Mouse (Mus musculus) urinary bladder, postnatal 36 days (tissue): ENCODE data around the gene Lgr4.
"Not testable (repeated sequence)": the region's sequence is repeated elsewhere in the genome, so short reads cannot be mapped to it uniquely, and the experiment has no call there.

ENCODE experiments used
- DNase-seq, 2 experiments: peaks; one replicate each; pipeline ENCODE4 v3.0.0; 2022; ENCODE audit warnings: low spot score in 2 of 2, mixed read lengths in 1 of 2

The Lgr4 gene

DNA sequence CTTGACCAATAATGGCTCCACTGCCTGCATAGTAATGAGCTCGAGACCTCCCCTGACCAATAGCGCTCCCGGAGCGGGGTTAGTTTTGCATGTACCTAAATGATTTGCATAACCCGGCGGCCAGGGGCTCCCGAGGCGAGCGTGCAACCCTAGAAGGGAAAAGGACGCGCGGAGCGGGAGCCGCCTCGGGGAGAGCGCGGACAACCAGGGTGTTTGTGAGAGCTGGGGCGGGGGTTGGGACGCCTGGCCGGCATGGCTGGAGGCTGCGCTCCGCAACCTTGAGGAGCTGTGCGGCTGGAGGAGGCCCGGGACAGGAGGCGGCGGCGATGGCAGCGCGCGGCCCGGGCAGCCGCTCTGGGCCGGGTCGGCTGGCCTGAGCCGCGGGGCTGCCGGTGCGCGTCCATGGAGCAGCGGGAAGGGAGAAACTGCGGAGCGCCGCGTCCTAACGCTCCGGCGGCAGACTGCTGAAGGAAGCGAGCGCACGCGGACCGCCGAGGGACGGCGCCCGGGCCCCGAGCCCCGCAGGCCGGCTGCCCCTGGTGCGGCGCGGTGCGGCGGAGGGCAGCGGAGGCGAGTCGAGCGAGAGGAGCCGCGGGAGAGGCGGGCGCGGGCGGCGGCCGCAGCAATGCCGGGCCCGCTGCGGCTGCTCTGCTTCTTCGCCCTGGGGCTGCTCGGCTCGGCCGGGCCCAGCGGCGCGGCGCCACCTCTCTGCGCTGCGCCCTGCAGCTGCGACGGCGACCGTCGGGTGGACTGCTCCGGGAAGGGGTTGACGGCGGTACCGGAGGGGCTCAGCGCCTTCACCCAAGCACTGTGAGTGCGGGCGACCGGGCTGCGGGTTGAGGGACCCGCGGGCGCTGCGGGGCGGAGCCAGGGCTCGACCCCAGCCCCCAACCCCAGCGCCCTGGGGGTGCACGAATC is at the start of gene Lgr4:
Gene Lgr4 (plus strand): TSS at position 152 of the 918 bp plus-strand sequence.
- peak; percentile 95 to 97 for DNase-seq

DNA sequence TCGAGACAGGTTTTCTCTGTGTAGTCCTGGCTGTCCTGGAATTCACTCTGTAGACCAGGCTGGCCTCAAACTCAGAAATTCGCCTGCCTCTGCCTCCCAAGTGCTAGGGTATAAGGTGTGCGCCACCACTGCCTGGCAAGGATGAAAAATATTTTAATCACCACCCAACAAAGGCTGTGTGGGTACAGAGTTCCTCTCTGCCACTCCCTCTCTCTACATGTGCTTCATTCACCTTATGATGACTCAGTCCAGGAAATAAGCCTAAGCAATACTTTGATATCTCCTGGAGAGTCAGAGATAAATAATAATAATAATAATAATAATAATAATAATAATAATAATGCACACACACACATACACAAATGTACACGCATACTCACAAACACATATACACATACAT is 38.0 kb upstream of the Lgr4 start:
- not testable (repeated sequence) for DNase-seq

DNA sequence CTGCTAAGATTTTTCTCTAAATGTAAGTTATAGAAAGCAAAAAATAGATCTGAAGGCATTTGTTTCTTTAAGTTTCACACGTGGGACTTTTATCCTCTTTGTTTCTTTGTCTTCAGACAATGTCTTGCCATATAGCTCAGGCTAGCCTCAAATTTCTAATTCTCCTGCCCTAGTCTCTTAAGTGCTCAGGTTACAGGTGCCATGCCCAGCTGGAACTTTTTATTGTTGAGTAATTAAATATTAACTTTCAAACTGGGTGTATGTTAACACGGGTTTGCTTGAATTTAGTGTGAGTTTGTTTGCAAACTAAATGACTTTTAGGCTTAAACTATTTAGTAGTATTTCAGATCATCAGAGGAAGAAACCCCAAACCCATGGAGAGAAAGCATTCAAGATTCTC is 36.3 kb upstream of the Lgr4 start:
- DNase-seq = no peak

DNA sequence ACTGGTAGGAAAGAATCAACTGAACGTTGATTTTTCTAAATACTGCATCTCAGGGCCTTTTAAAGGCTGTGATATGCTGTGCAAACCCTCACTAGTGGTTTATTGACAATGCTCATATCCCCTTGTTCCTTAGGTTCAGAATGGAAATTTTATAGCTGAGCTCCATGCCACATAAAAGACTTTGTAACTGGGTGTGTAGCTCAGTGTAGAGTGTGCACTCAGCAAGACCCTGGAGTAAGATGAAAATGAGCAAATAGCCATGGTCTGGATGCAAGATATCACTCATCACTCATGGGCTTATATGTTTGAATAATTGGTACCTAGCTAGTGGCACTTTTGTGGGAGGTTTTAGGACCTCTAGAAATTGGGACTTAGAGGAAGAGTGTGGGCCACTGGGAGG is 35.8 kb upstream of the Lgr4 start:
- no peak for DNase-seq

DNA sequence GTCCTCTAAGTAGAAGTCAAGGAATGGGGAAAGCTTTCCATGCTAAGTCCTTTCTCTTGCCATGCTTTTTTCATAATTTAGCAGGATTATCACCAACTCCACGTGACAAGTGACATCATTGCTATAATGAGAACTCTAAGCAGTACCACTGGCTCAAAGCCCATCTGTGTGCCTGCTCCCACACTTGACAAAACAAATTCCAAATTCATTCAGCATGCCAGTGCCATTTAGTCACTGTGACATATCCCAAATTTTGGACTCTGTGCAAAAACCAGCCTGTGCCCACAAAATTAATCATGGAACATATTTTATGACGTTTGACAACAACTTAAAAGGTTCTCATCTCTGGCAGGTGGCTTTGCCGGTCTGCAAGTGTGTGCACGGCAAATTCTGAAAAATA is 33.3 kb upstream of the Lgr4 start:
- no peak for DNase-seq

DNA sequence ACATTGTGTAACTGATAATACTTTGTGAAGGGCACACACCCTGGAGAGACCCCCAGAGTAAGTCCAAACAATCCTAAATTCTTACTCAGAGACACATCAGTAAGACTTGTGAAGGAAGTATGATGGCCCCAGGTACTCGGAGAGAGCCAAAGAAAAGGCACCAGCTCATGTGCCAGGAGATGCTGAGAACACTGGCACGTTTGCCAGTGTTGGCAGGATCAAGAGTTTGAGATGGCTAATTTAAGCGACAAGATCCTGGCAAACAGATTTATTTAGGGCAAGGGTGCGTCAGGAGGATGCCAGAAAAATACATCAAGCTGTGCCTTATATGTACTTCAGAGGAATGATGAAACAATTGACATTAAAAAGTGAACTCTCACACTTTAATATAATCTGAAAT is 32.9 kb upstream of the Lgr4 start:
- DNase-seq = no peak

DNA sequence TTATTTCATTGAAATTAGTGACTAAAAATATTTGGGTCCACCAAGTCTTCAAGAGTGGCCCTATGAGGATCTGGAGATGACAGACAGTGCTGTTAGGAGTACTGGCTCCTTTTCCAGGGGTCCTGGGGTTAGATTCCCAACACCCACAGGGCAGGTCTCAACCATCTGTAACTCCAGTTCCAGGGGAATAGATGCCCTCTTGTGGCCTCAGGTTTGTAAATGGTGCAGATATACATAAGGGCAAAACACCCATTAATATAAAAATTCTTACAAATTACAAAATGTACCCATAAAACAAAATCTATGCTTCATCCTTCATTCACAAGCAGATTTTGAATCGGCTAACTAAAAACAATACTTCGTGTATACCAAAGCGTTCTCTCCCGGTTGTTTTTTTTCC is 27.4 kb upstream of the Lgr4 start:
- DNase-seq = no peak

DNA sequence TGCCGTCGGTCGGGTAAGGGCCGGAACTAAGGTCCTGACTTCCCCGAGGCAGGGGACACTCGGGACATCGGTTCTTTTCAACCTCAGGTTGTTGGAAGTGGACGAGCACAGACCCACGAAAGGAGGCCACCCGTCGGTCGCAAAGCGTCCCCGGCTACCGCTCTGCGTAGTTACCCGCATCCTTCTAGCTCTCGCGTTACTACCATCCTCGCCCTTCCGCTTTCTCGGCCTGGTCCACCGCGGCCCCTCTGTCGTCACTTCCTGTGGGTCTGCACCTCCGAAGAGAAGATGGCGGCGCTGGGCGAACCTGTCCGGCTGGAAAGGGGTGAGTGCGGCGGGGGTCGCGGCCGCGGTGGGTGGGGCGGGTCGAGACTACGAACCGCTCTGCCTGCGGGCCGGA is 26.9 kb upstream of the Lgr4 start, which contains the start of gene Lin7c:
Gene Lin7c (plus strand): TSS at position 257 of the 400 bp plus-strand sequence.
- peak; percentile 91 to 94 for DNase-seq

DNA sequence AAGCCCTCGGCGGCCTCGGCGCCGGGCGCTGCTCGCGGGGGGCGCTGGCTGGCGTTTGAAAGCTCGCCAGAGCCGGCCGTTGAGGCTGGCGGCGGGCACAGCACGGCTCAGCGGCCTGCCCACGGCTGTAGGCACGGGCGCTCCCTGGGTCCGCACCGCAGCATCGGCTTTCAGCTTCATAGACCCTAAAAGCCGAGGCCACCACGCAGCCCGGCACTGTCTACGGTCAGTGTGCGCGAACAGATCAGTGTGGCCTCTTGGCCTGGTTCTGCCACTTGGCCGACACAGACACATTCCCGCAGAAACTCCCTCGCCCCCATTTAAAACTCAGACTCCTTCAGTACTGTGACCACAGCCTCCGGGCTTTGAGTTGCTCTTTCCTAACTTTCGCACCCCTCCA is 26.4 kb upstream of the Lgr4 start:
- DNase-seq = no peak

DNA sequence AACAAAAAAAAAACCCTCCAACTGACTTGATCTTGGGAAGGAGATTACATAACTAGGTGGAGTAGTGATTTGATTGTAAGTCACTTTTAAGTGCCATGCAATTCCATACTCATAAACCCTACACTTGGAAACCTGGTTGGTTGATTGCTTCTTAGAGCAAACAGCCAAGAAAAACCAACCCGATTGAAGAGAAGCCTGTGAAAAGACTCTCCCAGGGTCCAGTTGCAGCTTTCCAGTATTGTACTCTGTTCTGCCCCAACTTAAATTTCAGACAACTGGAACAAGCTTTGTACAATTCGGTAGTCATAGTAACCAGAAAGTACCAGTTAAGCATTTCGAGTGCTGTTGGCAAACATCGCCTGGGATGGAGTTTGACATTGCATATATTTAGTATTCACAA is 26.0 kb upstream of the Lgr4 start:
- no peak for DNase-seq

DNA sequence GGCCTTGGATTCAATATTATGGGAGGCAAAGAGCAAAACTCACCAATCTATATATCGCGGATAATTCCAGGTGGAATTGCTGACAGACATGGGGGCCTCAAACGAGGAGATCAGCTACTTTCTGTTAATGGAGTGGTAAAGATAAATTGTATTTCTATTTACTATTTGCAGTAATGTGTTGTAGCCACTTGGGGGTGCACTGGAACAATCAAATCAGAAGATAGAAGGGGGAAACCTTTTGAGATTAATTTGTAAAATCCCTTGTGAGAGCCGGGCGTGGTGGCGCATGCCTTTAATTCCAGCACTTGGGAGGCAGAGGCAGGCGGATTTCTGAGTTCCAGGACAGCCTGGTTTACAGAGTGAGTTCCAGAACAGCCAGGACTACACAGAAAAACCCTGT is 21.1 kb upstream of the Lgr4 start:
- DNase-seq = no peak

DNA sequence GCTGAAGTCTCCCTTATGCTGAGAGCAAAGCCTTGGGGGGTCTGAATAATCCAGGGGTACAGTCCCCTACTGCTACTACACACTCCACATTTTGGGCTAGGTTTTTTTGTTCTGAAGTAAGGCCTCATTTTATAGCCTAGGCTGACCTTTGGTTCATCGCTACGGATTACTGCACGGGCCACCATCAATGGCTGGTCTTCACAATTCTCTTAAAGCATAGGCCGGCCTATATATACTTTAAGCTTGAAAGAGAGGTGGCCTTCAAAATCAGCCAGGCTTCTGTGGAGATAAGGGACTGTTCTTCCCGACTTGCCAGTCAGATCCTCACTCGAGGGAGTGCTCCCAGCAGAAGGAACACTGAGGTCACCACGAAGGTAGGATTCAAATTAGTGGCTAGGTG is 14.6 kb upstream of the Lgr4 start:
- DNase-seq = no peak

DNA sequence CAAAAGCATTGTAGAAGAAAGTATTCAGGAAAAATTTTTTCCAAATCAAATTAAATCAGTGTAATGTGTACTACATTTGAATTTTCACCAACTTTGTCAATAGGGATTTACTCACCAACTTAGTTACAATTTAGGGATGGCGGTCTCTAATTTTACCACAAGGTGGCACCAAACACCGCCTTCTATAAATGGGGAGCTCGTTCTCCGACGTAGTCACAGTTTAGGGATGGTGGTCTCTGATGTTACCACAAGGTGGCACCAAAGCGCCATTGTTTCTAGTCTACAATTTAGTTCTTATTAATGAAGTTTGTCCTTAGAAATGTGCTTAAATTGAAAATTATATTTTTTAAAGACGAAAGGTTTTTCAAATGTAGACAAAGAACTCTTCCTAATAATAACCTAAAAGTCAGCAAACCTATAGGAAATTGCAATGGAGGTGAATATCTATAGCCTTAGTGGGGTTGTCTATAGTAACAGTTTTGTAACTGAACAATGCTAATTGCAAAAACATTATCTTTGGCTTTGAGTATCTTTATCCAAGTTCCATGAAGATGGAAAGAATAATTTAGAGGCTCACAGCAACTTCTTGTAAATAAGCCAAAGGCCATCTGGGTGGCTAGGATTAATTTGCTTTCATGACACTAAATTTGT is 13.2 kb upstream of the Lgr4 start:
- peak; percentile 73 to 87 for DNase-seq

DNA sequence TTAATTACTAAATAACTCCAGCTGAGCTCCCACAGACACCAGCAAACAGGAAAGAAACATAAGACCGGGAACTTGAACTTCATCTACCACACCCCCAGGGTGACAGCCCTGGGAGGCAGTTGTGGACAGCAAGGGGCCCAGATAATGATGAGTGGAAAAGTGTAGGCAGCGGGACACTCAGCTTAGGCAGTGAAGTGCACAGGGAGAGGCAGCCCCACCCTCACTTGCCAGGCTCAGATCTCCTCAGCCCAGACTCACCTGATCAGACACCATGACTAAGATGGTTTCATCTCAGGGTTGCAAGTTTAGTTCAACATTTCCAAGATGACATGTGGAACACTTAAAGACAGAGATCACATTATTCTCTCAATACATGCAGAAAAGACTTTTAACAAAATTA is 8.3 kb upstream of the Lgr4 start:
- no peak for DNase-seq

DNA sequence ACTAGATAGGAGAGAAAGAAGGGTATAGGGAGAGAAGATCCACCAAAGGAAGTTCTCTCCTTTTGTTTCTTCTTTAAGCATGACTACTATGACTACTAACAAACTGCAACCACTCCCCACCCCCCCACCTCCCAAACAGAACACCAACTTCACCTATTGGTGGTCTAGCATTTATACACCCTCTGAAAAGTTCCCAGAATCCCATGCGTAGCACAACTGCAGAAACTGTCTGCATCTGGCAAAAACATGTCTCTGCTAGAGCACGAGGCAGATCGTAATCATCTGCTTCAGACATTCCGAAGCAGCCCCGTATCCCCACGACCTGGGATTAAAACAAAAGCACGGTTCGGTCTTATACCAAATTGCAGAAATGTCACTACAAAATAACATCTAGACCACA is 5.2 kb upstream of the Lgr4 start:
- DNase-seq = no peak

DNA sequence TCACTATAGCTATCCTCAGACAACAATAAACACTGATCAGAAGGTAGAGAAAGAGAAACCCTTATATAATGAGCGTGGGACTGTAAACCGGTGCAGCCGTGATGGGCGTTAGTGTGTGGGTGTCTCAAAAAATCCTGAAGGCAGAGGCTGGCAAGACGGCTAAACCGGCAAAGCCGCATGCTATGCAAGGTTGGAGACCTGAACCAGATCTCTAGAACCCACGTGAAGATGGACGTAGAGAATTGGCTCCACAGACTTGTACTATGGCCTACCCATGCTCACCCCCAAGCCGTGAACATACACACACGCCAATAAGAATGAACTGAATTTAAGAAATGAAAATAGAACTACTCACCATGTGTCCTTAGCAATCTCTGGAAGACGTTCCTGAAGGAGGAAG is 4.7 kb upstream of the Lgr4 start:
- no peak for DNase-seq

DNA sequence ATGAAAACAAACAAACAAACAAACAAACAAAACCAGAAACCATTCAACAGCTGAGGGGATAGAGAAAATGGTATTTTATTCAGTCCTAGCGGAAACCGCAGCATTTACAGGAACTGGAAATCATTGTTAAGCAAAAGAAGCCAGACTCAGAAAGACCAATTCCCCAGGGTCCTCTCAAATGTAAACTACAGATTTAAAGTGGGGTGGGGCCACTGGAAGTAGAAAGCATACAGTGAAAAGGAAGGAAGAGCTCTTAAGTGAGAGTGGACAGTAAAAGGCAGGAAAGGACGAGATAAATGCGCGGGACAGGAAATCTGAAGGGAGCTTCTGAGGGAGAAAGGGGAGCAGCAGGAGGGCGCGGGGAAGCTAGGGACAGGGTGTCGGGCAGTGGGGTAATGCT is 4.2 kb upstream of the Lgr4 start:
- no peak for DNase-seq

DNA sequence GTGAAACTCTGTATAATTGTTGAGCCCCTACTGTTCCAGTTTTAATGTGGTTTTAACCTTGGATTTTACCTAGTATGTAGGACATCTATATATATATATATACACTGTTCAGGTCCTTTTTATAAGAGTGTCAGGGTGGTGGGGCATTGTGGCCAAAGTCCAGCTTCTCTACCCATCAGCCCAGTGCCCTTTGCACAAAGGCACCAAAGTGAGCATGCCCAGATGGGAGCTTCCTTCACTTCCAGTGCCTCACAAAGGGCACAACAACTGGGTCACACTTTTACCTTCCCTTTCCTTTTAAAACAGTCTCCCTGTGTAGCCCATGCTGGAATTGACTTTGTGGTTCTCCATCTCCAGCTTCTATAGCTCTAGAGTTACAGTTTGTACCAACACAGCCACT is 2.8 kb upstream of the Lgr4 start:
- DNase-seq = no peak

DNA sequence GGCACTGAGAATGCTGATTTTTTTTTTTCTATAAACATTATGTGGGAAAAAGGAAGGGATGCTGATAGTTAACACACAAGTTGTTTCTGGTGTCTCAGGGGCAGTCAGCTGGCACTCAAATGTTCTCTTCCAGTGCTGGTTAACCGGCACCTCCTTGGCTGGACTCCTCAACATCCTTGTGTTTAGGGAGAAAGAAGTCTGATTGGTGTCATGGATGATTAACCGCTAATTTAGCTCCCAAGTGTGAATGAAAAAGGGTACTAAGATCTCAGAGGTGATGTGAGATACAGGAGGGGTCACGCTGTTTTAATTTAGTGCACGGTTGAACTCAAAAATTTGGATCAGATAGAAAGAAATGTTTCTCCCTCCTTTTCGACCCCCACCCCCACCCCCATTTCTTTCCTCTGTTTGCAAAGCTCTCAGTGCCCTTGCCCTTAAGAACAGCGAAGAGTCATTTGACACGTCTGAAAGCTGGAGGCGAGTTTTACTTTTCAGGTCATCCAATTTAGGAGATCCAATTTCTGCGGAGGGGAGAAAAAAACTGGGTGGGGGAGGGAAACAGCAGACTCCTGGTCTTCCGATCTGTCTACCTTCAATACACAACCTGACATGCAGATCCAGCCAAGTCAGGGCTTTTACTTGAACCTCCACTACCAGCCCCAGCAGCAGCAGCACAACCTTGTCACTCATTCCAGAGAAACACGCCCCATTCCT is 508 bp upstream of the Lgr4 start:
- DNase-seq = no peak

DNA sequence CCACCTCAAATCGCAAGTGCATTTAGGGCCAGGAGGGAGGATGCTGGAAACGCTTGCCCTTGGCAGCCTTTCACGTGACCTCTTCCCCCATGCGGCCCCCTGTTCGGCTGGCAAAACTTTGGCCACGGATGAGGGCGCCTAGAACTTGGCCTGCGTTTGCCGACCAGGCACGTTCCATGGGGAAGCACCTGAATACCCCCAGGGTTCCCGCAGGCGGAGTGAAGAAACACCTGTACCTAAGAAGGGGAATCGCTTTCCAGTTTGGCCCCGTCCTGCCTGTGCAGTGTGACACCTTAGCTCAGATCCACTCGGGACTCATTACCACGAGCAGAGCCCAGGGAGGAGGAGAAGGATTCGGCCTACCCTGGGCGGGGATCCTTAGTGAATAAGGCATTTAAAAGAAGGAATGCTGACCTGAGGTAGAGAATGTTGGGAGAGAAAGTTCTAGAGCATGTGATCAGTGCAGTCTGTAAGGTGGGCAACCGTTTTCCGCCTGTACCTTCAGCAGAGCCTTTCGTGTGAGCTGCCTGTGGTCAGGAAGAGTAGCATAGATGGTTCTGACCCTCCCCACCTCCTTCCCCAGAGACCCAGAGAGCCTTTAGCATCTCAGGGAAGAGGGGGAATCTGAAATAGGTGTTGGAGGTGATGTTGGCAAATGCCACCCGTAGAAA is 1.3 kb downstream of the Lgr4 start:
- peak in 1 of 2 experiments; percentile 23 for DNase-seq

DNA sequence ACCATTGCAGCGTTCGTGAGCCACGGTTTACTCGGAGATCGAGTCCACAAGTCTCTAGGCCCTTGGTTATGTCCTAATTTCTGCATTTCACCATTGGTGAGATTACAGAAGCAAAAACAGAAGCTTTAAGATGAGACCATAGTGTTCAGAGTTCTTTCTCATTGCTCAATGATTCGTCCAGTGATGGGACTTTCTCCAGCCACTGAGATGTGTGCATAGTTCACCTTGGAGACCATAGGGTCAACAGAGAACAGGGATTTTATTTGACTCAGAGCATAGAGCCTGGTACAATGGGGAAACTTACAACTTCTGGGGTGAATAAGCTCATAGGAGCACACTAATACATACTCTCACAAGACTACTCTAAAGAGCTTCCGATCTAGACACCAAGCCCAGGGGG is 3.0 kb downstream of the Lgr4 start:
- DNase-seq = no peak
